Mouse (Mus musculus): ENCODE results near the gene Phtf2. TPM values are rescaled to one million over a fixed set of nuclear protein-coding genes. Genes with fewer than 3 reads are reported as not detected.
"Not testable (repeated sequence)": the region's sequence is repeated elsewhere in the genome, so short reads cannot be mapped to it uniquely, and the experiment has no call there.

Gene Phtf2
- polyA plus RNA-seq, 1 experiment from 2014 or later, result 23.2 TPM

GRCm38 (mm10) chr5:20753096-20753495 lies 128.8 kb downstream of the Phtf2 start:
- Histone ChIP-seq H3K4me3 (replicated peaks) (no peak overlapping the region), H3K36me3 (peaks cover 7% of the 10 kb centered on the region), H3K9me3 (no peaks in the 10 kb centered on the region), H3K4me1 (replicated peaks) (peaks cover 35% of the 10 kb centered on the region), H3K27ac (no peak overlapping the region), H3K4me2 (replicated peaks) (no peak overlapping the region), H3K27me3 (no peaks in the 10 kb centered on the region), H3K9ac (replicated peaks) (no peak overlapping the region)
- 29% methylated on average over 2 of the region's 2 CpGs for WGBS
- ATAC-seq, result no peak

- Histone ChIP-seq H3K9ac (replicated peaks) (no peak overlapping the region), H3K9me3 (no peaks in the 10 kb centered on the region), H3K4me1 (replicated peaks) (peaks cover 45% of the 10 kb centered on the region), H3K36me3 (peaks cover 1% of the 10 kb centered on the region; the same call in 1 of the 2 replicates), H3K4me2 (replicated peaks) (no peak overlapping the region), H3K4me3 (replicated peaks) (no peak overlapping the region), H3K27me3 (no peaks in the 10 kb centered on the region), H3K27ac (peak overlapping the region; percentile 25; the same call in 1 of the 2 replicates)
- ATAC-seq, result peak; percentile 62
- WGBS, result 26% methylated on average over 7 of the region's 7 CpGs
Measured at GRCm38 (mm10) chr5:20751696-20752095, 130.2 kb downstream of the Phtf2 start.

- H3K27me3 ChIP-seq, result no peaks in the 10 kb centered on the region
- H3K4me1 ChIP-seq (replicated peaks), result peaks cover 45% of the 10 kb centered on the region
- no peak overlapping the region for H3K4me2 ChIP-seq (replicated peaks)
- WGBS, result 17% methylated on average over 7 of the region's 7 CpGs
- H3K4me3 ChIP-seq (replicated peaks), result no peak overlapping the region
- H3K9ac ChIP-seq (replicated peaks), result no peak overlapping the region
- H3K36me3 ChIP-seq, result no peaks in the 10 kb centered on the region; the same call in 1 of the 2 replicates
- H3K9me3 ChIP-seq, result no peaks in the 10 kb centered on the region
- no peak overlapping the region; the same call in 1 of the 2 replicates for H3K27ac ChIP-seq
- no peak for ATAC-seq
Measured at GRCm38 (mm10) chr5:20751000-20751399, 130.9 kb downstream of the Phtf2 start.

GRCm38 (mm10) chr5:20749535-20749934 lies 132.4 kb downstream of the Phtf2 start:
- no peak overlapping the region for H3K4me3 ChIP-seq (replicated peaks)
- ATAC-seq, result no peak
- H3K27ac ChIP-seq, result no peak overlapping the region
- no peak overlapping the region for H3K4me2 ChIP-seq (replicated peaks)
- no peaks in the 10 kb centered on the region for H3K36me3 ChIP-seq
- H3K27me3 ChIP-seq, result no peaks in the 10 kb centered on the region
- WGBS, result 82% methylated on average over 3 of the region's 3 CpGs
- H3K9me3 ChIP-seq, result no peaks in the 10 kb centered on the region
- no peak overlapping the region for H3K9ac ChIP-seq (replicated peaks)
- peaks cover 45% of the 10 kb centered on the region for H3K4me1 ChIP-seq (replicated peaks)

GRCm38 (mm10) chr5:20748856-20749255 lies 133.1 kb downstream of the Phtf2 start:
- Histone ChIP-seq H3K27me3 (no peaks in the 10 kb centered on the region), H3K9me3 (no peaks in the 10 kb centered on the region), H3K4me3 (replicated peaks) (no peak overlapping the region), H3K4me2 (replicated peaks) (no peak overlapping the region), H3K36me3 (no peaks in the 10 kb centered on the region), H3K9ac (replicated peaks) (no peak overlapping the region), H3K4me1 (replicated peaks) (peaks cover 45% of the 10 kb centered on the region), H3K27ac (no peak overlapping the region)
- WGBS, result 92% methylated on average over 8 of the region's 8 CpGs
- ATAC-seq, result no peak

- peak; percentile 67 for ATAC-seq
- 33% methylated on average over 4 of the region's 4 CpGs for WGBS
Measured at GRCm38 (mm10) chr5:20748142-20748541, 133.8 kb downstream of the Phtf2 start.

GRCm38 (mm10) chr5:20741936-20742335 lies 140.0 kb downstream of the Phtf2 start:
- no peak for ATAC-seq
- Histone ChIP-seq H3K36me3 (no peaks in the 10 kb centered on the region), H3K27me3 (no peaks in the 10 kb centered on the region), H3K4me2 (replicated peaks) (no peak overlapping the region), H3K9ac (replicated peaks) (no peak overlapping the region), H3K27ac (no peak overlapping the region), H3K9me3 (no peaks in the 10 kb centered on the region), H3K4me3 (replicated peaks) (no peak overlapping the region), H3K4me1 (replicated peaks) (no peaks in the 10 kb centered on the region)
- WGBS, result 94% methylated on average over 8 of the region's 8 CpGs

More at GRCm38 (mm10) chr5:20748142-20748541, 133.8 kb downstream of the Phtf2 start:
- Histone ChIP-seq H3K4me2 (replicated peaks) (no peak overlapping the region), H3K36me3 (no peaks in the 10 kb centered on the region), H3K9me3 (no peaks in the 10 kb centered on the region), H3K27me3 (no peaks in the 10 kb centered on the region), H3K4me1 (replicated peaks) (peaks cover 42% of the 10 kb centered on the region), H3K9ac (replicated peaks) (no peak overlapping the region), H3K27ac (no peak overlapping the region), H3K4me3 (replicated peaks) (no peak overlapping the region)

- H3K9ac ChIP-seq (replicated peaks), result no peak overlapping the region
- H3K4me2 ChIP-seq (replicated peaks), result no peak overlapping the region
- 85% methylated on average over 6 of the region's 6 CpGs for WGBS
- H3K27ac ChIP-seq, result no peak overlapping the region
- H3K4me1 ChIP-seq (replicated peaks), result no peaks in the 10 kb centered on the region
- H3K27me3 ChIP-seq, result no peaks in the 10 kb centered on the region
- ATAC-seq, result no peak
- H3K4me3 ChIP-seq (replicated peaks), result no peak overlapping the region
- H3K36me3 ChIP-seq, result no peaks in the 10 kb centered on the region
- no peaks in the 10 kb centered on the region for H3K9me3 ChIP-seq
Measured at GRCm38 (mm10) chr5:20741193-20741592, 140.7 kb downstream of the Phtf2 start.

- Histone ChIP-seq H3K36me3 (no peaks in the 10 kb centered on the region), H3K4me2 (replicated peaks) (no peak overlapping the region), H3K9ac (replicated peaks) (no peak overlapping the region), H3K27ac (no peak overlapping the region), H3K4me3 (replicated peaks) (no peak overlapping the region), H3K9me3 (no peaks in the 10 kb centered on the region), H3K4me1 (replicated peaks) (no peaks in the 10 kb centered on the region), H3K27me3 (no peaks in the 10 kb centered on the region)
- 42% methylated on average over 2 of the region's 2 CpGs for WGBS
- ATAC-seq, result no peak
Measured at GRCm38 (mm10) chr5:20738795-20739194, 143.1 kb downstream of the Phtf2 start.

GRCm38 (mm10) chr5:20723226-20723625 lies 158.7 kb downstream of the Phtf2 start:
- H3K36me3 ChIP-seq; H3K9me3 ChIP-seq; H3K9ac ChIP-seq (replicated peaks); H3K4me2 ChIP-seq (replicated peaks); ATAC-seq; H3K4me3 ChIP-seq (replicated peaks); H3K27me3 ChIP-seq; H3K27ac ChIP-seq; H3K4me1 ChIP-seq (replicated peaks): not testable (repeated sequence)
- WGBS, result 90% methylated on average over 4 of the region's 4 CpGs

- Histone ChIP-seq H3K4me2 (replicated peaks) (no peak overlapping the region), H3K4me3 (replicated peaks) (no peak overlapping the region), H3K9ac (replicated peaks) (no peak overlapping the region), H3K27me3 (no peaks in the 10 kb centered on the region), H3K9me3 (no peaks in the 10 kb centered on the region), H3K27ac (no peak overlapping the region), H3K4me1 (replicated peaks) (no peaks in the 10 kb centered on the region), H3K36me3 (no peaks in the 10 kb centered on the region)
- WGBS, result 83% methylated on average over 4 of the region's 4 CpGs
- no peak for ATAC-seq
Measured at GRCm38 (mm10) chr5:20720201-20720900, 161.6 kb downstream of the Phtf2 start.

GRCm38 (mm10) chr5:20715980-20716379 lies 165.9 kb downstream of the Phtf2 start:
- H3K27me3 ChIP-seq; H3K4me3 ChIP-seq (replicated peaks); H3K36me3 ChIP-seq; ATAC-seq; H3K9ac ChIP-seq (replicated peaks); H3K4me2 ChIP-seq (replicated peaks); H3K27ac ChIP-seq; H3K4me1 ChIP-seq (replicated peaks); H3K9me3 ChIP-seq: not testable (repeated sequence)
- 88% methylated on average over 6 of the region's 6 CpGs for WGBS

GRCm38 (mm10) chr5:20714619-20715018 lies 167.3 kb downstream of the Phtf2 start:
- H3K4me3 ChIP-seq (replicated peaks); H3K27ac ChIP-seq; H3K27me3 ChIP-seq; H3K4me2 ChIP-seq (replicated peaks); H3K36me3 ChIP-seq; H3K9ac ChIP-seq (replicated peaks); H3K9me3 ChIP-seq; H3K4me1 ChIP-seq (replicated peaks); ATAC-seq: not testable (repeated sequence)
- WGBS, result 87% methylated on average over 1 of the region's 1 CpGs

Data from midbrain, embryonic 13.5 days (tissue).